Mouse (Mus musculus) lung, adult 2 months (tissue): Measurements from ENCODE around the gene Leng1. TPM values are rescaled to one million over a fixed set of nuclear protein-coding genes. Genes with fewer than 3 reads are reported as not detected.
"Not testable (repeated sequence)": the region's sequence is repeated elsewhere in the genome, so short reads cannot be mapped to it uniquely, and the experiment has no call there.

Source experiments
- DNase-seq: peaks from one replicate; pipeline ENCODE4 v3.0.0; 2022
- H3K4me1 ChIP-seq: fragments of 200-500 bp; 2 replicates; pipeline ENCODE4 v1.6.1; 2011; ENCODE audit warnings: low read length; ENCODE audit not compliant: control insufficient read depth, insufficient read depth
- H3K4me3 ChIP-seq: fragments of 200-500 bp; replicated peaks from 2 replicates; pipeline ENCODE3; 2011; ENCODE audit warnings: low read depth, mild to moderate bottlenecking, control low read depth, low read length; ENCODE audit errors: extremely low read depth
- CTCF ChIP-seq: fragments of 200-500 bp; IDR thresholded peaks from 2 replicates; pipeline ENCODE4 v1.5.1; 2011; ENCODE audit warnings: mild to moderate bottlenecking, low read length, control low read depth; ENCODE audit not compliant: insufficient read depth
- POLR2A ChIP-seq: fragments of 200-500 bp; IDR thresholded peaks from 2 replicates; pipeline ENCODE4 v1.6.1; 2011; ENCODE audit warnings: low read depth, mild to moderate bottlenecking, control low read depth, low read length, borderline replicate concordance; ENCODE audit errors: extremely low read depth
- WGBS: fragments of 180-500 bp; shearing (Covaris S2); methylation state at CpG from one replicate; pipeline ENCODE4 v1.1.7; 2018; 5-methylcytosine and 5-hydroxymethylcytosine counted together
- polyA plus RNA-seq: library from polyadenylated mRNA; depleted of rRNA; stranded (reverse); fragments of >200 nt; gene quantifications from 2 replicates; pipeline ENCODE4 v1.2.3, GENCODE M21; 2012; rRNA removed

Gene Leng1
- polyA plus RNA-seq = 3.0 and 3.8 TPM in 2 replicates

- TF ChIP-seq POLR2A (peak; percentile 97; the same call in 1 of the 2 replicates), CTCF (no peak)
- DNase-seq = peak; percentile 95
- H3K4me1 ChIP-seq = peaks cover 8% of the 10 kb centered on the region
- 2% methylated on average over 45 of the region's 45 CpGs for WGBS
- H3K4me3 ChIP-seq = peak within 1 kb of the TSS; percentile 89
These were observed at the start of gene Leng1 for GRCm38 (mm10) chr7:3665215-3666114. Gene Leng1 (minus strand): TSS chr7:3665840.

GRCm38 (mm10) chr7:3715249-3715648, 49.6 kb upstream of the Leng1 start:
- H3K4me1 ChIP-seq = no peaks in the 10 kb centered on the region
- 25% methylated on average over 1 of the region's 1 CpGs for WGBS
- DNase-seq = no peak
- TF ChIP-seq POLR2A = no peak
- no peak for TF ChIP-seq CTCF
- no peak overlapping the region for H3K4me3 ChIP-seq

GRCm38 (mm10) chr7:3712264-3712942, 46.8 kb upstream of the Leng1 start:
- no peak for TF ChIP-seq POLR2A
- no peak for TF ChIP-seq CTCF
- WGBS = 32% methylated on average over 5 of the region's 5 CpGs
- H3K4me3 ChIP-seq = no peak overlapping the region
- no peaks in the 10 kb centered on the region for H3K4me1 ChIP-seq
- DNase-seq = no peak

GRCm38 (mm10) chr7:3709000-3709399, 43.4 kb upstream of the Leng1 start:
- WGBS = 79% methylated on average over 1 of the region's 1 CpGs
- Histone ChIP-seq H3K4me3 (no peak overlapping the region), H3K4me1 (peaks cover 16% of the 10 kb centered on the region)
- DNase-seq = no peak
- TF ChIP-seq CTCF = no peak
- TF ChIP-seq POLR2A = no peak

GRCm38 (mm10) chr7:3708447-3708980, 42.9 kb upstream of the Leng1 start:
- 45% methylated on average over 5 of the region's 5 CpGs for WGBS
- DNase-seq, H3K4me3 ChIP-seq: not testable (repeated sequence)
- peaks cover 16% of the 10 kb centered on the region for H3K4me1 ChIP-seq

GRCm38 (mm10) chr7:3707568-3708413, 42.2 kb upstream of the Leng1 start:
- WGBS = 56% methylated on average over 7 of the region's 7 CpGs
- no peak overlapping the region for H3K4me3 ChIP-seq
- no peak for TF ChIP-seq CTCF
- no peak for TF ChIP-seq POLR2A
- DNase-seq = no peak
- H3K4me1 ChIP-seq = peaks cover 16% of the 10 kb centered on the region

- 45% methylated on average over 4 of the region's 4 CpGs for WGBS
- TF ChIP-seq CTCF = no peak
- no peak for TF ChIP-seq POLR2A
- no peak for DNase-seq
- H3K4me1 ChIP-seq = peaks cover 16% of the 10 kb centered on the region
- no peak overlapping the region for H3K4me3 ChIP-seq
These were observed 41.4 kb upstream of the Leng1 start for GRCm38 (mm10) chr7:3707027-3707426.

- no peak overlapping the region for H3K4me3 ChIP-seq
- TF ChIP-seq CTCF (no peak), POLR2A (no peak)
- H3K4me1 ChIP-seq = peaks cover 16% of the 10 kb centered on the region
- 40% methylated on average over 11 of the region's 11 CpGs for WGBS
- DNase-seq = peak; percentile 7
These were observed 40.8 kb upstream of the Leng1 start for GRCm38 (mm10) chr7:3706343-3706934.

- WGBS = 21% methylated on average over 6 of the region's 6 CpGs
- Histone ChIP-seq H3K4me1 (peaks cover 16% of the 10 kb centered on the region), H3K4me3 (no peak overlapping the region)
- no peak for DNase-seq
- TF ChIP-seq CTCF (no peak), POLR2A (no peak)
These were observed 40.3 kb upstream of the Leng1 start for GRCm38 (mm10) chr7:3705911-3706310.

- H3K4me3 ChIP-seq = peak overlapping the region; percentile 20
- not testable (repeated sequence) for DNase-seq
- H3K4me1 ChIP-seq = peaks cover 16% of the 10 kb centered on the region
- WGBS = 13% methylated on average over 7 of the region's 7 CpGs
These were observed 39.8 kb upstream of the Leng1 start for GRCm38 (mm10) chr7:3705461-3705860.
